ENCODE assay signal across 1 mouse cellular context in the genomic region with DNA sequence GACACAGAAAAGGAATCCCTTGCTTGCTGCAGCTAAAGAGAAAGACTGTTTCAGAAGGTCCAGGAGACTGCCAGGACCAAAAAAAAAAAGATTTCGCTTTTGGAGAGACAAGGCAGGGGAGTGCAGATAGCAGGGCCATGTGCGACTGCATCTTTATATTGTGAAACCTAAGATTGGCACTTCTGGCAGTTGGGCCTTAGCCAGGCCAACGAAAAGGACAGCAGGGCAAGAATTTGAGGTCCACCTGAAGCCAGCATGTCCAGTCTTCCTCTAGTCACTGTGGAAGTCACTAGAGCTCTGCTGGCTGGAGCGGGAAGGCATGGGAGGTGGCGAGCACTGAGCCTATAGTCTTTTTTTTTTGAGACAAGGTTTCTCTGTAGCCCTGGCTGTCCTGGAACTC.
TF ChIP-seq lines count a peak whose summit lies in the region.

No protein-coding gene starts in this region.

TF ChIP-seq in MEL, 35 proteins besides CTCF, POLR2A, EP300 and RAD21 (continued from another document):
- TF ChIP-seq GABPA (IDR thresholded peaks at IDR 0.05; ENCODE audit: low read depth, low read length) (no peak), UBTF (IDR thresholded peaks at IDR 0.05; ENCODE audit: borderline replicate concordance, insufficient read depth, low read depth, low read length) (no peak), ZMIZ1 (IDR thresholded peaks at IDR 0.05; ENCODE audit: low read depth, low read length) (no peak), SMC3 (IDR thresholded peaks at IDR 0.05; ENCODE audit: low read depth, low read length) (no peak), MXI1 (IDR thresholded peaks at IDR 0.05; ENCODE audit: low read depth, low read length) (no peak), ETS1 (IDR thresholded peaks at IDR 0.05; ENCODE audit: low read depth, low read length) (no peak), POLR2AphosphoS5 (IDR thresholded peaks at IDR 0.05; ENCODE audit: borderline replicate concordance, low read depth, low read length) (no peak), GATA1 (IDR thresholded peaks at IDR 0.05; ENCODE audit: low read depth, low read length) (no peak), CHD2 (IDR thresholded peaks at IDR 0.05; ENCODE audit: low read length) (no peak), MYC (IDR thresholded peaks at IDR 0.05; ENCODE audit: low read depth, low read length) (no peak), USF1 (IDR thresholded peaks at IDR 0.05; ENCODE audit: low read depth, low read length) (no peak), ZKSCAN1 (IDR thresholded peaks at IDR 0.05; ENCODE audit: low read depth, low read length) (no peak), MYB (IDR thresholded peaks at IDR 0.05; ENCODE audit: low read depth, low read length) (no peak)
